Mouse (Mus musculus) gastrocnemius, adult 2 months (tissue): ENCODE data around the gene Adk. TPM values are rescaled to one million over a fixed set of nuclear protein-coding genes. Genes with fewer than 3 reads are reported as not detected.
"Not testable (repeated sequence)": the region's sequence is repeated elsewhere in the genome, so short reads cannot be mapped to it uniquely, and the experiment has no call there.

Experiments
- DNase-seq: peaks from one replicate; pipeline ENCODE4 v3.0.0; 2022
- H3K27ac ChIP-seq: fragments of 200-600 bp; 2 replicates; pipeline ENCODE4 v1.8.1; 2022; ENCODE audit warnings: mild to moderate bottlenecking
- H3K4me3 ChIP-seq: fragments of 200-600 bp; 2 replicates; pipeline ENCODE4 v1.8.1; 2022; ENCODE audit warnings: mild to moderate bottlenecking, moderate library complexity
- CTCF ChIP-seq: fragments of 200-600 bp; IDR thresholded peaks from 2 replicates; pipeline ENCODE4 v1.8.1; 2022; ENCODE audit warnings: antibody characterized with exemption, mild to moderate bottlenecking, moderate library complexity
- intact Hi-C: fragments of 180-260 bp; cut with DNase I; formaldehyde crosslinking; loops from one replicate; pipeline ENCODE4 v1.15.1; 2025
- total RNA-seq, 2 experiments: library from RNA; stranded (reverse); gene quantifications; 2 replicates each; pipeline ENCODE4 v1.2.3; 2021

Adk gene
- total RNA-seq, 2 experiments from 2014 or later = 77.1 to 152 TPM

DNA sequence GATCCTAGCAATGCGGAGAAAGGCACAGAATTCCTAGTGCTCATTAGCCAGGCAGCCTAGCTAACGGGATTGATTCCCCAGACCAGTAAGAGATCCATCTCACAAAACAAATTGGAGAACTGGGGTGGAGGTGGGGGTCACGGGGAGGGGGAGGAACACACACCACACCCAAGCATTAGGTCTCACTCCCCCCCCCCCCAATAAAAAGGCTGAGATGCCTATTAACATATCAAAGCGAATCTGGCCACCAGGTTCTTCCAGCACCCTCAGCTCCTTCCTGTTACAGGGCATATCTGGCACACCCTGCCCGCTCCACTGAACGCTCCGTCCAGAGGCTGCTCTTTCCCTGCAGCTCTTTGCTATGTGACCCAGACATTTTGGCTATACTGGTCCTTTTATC, 406.3 kb downstream of the Adk start:
- no peak overlapping the region for H3K4me3 ChIP-seq
- intact Hi-C loops = no loop called here
- no peak for DNase-seq
- no peak overlapping the region for H3K27ac ChIP-seq
- no peak for TF ChIP-seq CTCF

DNA sequence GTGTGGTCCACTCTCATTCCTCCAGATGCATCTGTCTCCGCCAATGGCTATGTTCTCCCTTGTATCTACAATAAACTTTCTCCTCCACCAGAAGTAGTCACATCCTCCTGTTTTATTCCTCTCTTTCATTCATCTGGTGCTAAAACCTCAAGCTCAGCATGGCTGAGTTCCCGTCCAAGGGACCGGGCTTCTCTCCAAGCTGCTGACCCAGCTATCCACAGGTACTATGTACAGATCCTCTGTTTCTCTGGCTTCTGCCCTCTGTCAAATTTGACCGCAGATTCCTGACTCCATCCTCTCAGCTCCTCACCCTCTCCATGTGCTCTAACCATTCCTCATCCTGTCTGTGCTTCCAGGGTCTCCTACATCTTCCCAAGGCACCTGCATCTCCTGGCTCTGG, 406.8 kb downstream of the Adk start:
- no peak for DNase-seq
- intact Hi-C loops = no loop called here
- H3K27ac ChIP-seq = no peak overlapping the region
- no peak for TF ChIP-seq CTCF
- no peak overlapping the region for H3K4me3 ChIP-seq

DNA sequence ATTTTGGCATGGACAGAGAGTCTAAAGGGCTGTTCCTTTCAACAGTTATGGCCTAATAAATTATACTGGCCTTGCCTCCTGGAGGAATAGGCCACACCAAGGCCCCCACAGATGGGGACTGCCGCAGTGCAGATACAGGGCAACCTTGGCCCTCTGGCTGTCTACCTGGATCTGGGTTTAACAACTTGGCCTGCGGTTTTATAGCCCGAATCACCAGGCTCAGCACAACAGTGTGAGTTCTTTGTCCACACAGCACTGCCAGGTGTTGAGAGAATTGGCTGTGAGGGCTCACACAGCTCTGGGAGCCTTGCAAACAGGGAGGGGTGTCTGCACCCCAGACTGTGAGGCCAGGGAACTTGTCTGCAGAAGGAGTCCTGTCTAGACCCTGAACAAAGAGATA, 410.0 kb downstream of the Adk start:
- no peak for TF ChIP-seq CTCF
- H3K4me3 ChIP-seq = no peak overlapping the region
- intact Hi-C loops = no loop called here
- no peak overlapping the region for H3K27ac ChIP-seq
- DNase-seq = no peak

DNA sequence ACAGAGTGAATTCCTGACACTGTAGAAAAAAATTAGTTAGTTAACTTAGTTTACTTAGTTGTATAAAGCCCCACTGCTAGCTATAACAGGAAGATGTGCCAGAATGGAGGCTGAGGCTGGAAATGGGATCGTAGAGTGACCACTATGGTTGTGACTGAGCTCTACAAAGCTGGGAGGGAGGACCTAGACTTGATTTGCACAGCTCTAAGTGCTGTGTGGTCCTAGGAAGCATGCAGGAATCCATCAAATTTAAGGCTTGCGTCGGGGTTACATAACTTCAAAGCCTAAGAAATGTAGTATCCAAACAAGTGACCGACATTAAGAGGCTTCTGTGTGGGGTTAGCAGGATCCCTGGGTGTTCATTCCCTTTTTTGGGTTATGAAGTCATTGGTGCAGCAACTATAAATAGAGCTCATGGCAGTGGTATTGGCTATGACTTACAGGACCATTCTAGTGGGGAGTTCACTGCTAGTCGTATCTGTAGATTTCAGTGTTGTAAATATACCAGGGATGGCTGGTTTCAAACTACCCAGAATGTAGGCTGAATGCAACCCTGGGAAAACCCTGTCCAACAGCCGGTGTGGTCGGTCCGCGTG, 410.8 kb downstream of the Adk start:
- H3K27ac ChIP-seq = peak overlapping the region; percentile 48; the same call in 1 of the 2 replicates
- no peak for DNase-seq

DNA sequence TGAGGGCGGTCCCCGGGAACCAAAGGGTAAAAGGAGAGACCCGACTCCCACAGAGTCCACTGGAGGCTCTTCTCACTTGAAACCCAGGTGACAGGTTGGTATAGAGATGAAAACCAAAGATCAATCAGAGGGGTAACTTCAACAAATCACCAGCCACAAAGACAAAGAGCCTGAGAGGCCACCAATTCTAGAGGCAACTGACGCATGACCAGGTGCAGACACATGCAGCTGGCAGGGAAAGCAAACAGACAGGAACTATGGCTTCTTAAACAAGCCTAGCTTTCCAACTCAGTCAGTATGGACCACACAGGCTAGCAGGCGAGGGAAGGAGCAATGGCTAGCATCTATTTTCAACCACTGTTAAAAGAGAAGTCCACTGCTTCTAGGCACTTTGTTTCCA, 418.0 kb downstream of the Adk start:
- Histone ChIP-seq H3K27ac (no peak overlapping the region), H3K4me3 (no peak overlapping the region)
- intact Hi-C loops = no loop called here
- DNase-seq = no peak
- TF ChIP-seq CTCF = no peak

More for the DNA sequence above, 410.8 kb downstream of the Adk start:
- no peak for TF ChIP-seq CTCF
- no peak overlapping the region for H3K4me3 ChIP-seq
- intact Hi-C loops = no loop called here

DNA sequence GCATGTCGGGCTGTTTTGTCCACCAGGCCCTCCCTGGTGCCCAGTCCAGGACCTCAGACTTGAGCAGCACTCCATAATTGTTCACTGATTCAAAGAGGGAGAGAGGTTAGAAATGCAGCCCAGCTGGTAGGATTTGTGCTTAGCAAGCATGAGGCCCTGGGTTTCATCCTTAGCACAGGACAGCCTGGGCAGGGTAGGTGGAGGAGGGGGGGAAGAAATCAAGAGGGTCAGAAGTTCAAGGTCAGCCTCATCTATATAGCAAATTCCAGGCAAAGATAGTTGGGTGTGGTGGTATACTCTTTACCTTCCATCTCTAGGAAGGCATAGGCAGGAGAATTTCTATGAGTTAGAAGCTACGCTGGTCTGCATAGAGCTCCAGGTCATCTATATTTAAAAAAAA, 419.6 kb downstream of the Adk start:
- no peak for TF ChIP-seq CTCF
- H3K4me3 ChIP-seq = no peak overlapping the region

DNA sequence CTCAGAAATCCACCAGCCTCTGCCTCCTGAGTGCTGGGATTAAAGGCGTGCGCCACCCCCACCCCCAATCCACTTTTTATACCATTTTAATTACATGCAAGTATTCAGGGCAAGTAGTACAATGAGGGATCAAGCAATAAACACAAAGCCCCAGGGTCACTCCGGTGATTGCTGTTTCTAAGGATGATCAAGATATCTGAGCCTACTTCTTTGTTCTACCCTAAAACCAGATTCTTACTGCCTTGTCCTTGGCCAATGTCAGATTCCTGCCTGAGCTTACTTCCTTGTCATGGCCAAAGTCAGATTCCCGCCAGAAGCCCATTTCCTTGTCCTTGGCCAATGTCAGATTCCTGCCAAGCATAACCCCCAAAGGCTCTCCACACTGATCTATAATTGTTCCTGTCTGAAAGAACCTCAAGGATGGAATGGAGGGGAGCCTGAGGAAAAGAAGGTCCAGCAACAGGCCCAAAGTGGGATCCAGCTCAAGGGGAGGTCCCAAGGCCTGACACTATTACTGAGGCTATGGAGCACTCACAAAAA, 422.3 kb downstream of the Adk start:
- H3K27ac ChIP-seq, intact Hi-C loops, H3K4me3 ChIP-seq, DNase-seq: not testable (repeated sequence)

More for the DNA sequence above, 419.6 kb downstream of the Adk start:
- H3K27ac ChIP-seq = no peak overlapping the region
- intact Hi-C loops = no loop called here
- DNase-seq = no peak

DNA sequence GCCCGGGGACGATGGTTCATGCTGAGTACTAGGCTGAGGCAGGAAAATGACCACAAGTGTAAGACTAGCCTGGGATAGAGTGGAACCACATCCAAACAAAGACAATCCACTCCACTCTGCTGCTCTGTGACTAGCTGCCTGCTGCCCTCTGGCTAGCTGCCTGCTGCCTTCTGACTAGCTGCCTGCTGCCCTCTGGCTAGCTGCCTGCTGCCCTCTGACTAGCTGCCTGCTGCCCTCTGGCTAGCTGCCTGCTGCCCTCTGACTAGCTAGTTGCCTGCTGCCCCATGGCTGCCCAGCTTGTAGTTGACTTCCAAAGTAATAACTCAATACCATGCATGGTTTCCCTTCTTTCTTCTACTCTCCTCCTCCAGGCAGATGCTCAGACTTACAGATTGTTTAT, 424.8 kb downstream of the Adk start:
- Histone ChIP-seq H3K27ac (no peak overlapping the region), H3K4me3 (no peak overlapping the region)
- peak; percentile 46 for DNase-seq
- TF ChIP-seq CTCF = no peak
- intact Hi-C loops = no loop called here

DNA sequence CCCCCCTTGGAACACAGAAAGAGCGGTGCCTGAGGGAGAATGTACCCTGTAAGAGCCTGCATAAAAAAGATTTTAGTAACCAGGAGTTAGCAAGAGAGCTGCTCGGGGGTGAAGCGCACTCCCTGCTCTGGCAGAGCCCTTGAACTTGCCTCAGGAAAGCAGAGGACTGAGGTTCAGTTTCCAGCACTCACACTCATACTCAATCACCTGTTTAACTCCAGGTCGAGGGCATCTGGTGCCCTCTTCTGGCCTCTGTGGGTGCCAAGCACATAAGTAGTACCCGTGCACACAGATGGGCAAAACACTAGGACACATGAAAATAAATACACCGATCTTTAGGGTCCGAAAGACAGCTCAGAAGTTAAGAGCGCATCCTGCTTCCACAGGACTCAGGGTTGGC, 427.2 kb downstream of the Adk start:
- DNase-seq = no peak
- intact Hi-C loops = no loop called here
- Histone ChIP-seq H3K27ac (no peak overlapping the region), H3K4me3 (no peak overlapping the region)
- TF ChIP-seq CTCF = no peak

DNA sequence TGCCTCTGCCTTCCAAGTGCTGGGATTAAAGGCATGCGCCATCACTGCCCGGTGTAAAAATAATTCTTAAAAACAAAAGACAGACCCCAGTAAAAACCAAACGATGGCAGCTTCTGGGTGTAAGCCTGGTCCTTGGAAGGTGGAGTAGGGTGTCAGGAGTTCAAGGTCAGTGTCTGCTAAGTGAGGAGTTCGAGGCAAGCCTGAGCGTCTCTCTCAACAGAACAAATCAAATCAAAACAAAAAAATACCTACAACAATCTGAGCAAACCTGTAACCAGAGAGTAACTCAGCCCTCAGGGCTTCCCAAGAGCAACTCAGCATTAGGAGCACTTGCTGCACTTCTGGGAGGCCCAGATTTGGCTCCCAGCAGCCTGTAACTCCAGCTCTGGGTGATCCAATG, 427.8 kb downstream of the Adk start:
- H3K27ac ChIP-seq = no peak overlapping the region
- TF ChIP-seq CTCF = no peak
- no peak for DNase-seq
- intact Hi-C loops = no loop called here
- H3K4me3 ChIP-seq = no peak overlapping the region

DNA sequence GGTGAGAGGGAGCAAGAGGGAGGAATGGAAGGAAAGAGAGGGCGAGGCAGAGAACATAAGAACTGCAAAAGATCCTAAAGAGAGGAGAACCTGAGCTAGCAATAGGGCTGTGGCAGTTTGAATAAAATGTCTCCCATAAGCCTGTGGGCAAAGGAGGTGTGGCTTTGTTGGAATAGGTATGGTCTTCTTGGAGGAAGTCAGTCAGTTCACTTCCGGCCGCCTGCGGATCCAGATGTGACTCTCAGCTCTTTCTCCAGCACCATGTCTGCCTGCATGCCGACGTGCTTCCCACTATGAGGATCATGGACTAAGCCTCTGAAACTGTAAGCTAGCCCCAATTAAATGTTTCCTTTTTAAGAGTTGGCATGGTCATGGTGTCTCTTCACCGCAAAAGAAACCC, 428.9 kb downstream of the Adk start, which contains the start of gene Kat6b:
TSS of gene Kat6b (plus strand) at position 204 of the 400 bp plus-strand sequence.
- intact Hi-C loops = no loop called here
- TF ChIP-seq CTCF = no peak
- Histone ChIP-seq H3K27ac (no peak within 1 kb of the TSS), H3K4me3 (no peak within 1 kb of the TSS)
- no peak for DNase-seq

DNA sequence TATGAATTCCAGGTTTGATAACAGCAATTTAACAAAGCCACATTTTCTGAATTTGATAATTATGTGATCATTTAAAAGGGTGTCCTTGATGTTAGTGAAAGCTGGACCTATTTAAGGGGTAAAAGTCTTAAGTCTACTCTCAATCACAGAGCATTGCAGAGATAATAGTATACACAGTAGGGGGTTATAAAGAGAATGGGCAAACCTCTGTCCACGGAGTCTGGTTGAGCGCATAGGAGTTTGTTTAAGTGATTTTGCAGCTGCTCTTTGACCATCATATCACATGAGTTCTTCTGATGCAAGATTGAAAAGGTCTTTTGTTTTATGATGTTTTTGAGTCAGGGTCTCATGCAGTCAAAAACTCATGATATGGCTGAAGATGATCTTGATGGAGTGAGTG, 431.8 kb downstream of the Adk start:
- intact Hi-C loops = no loop called here
- no peak for TF ChIP-seq CTCF
- Histone ChIP-seq H3K27ac (no peak overlapping the region), H3K4me3 (no peak overlapping the region)
- no peak for DNase-seq

DNA sequence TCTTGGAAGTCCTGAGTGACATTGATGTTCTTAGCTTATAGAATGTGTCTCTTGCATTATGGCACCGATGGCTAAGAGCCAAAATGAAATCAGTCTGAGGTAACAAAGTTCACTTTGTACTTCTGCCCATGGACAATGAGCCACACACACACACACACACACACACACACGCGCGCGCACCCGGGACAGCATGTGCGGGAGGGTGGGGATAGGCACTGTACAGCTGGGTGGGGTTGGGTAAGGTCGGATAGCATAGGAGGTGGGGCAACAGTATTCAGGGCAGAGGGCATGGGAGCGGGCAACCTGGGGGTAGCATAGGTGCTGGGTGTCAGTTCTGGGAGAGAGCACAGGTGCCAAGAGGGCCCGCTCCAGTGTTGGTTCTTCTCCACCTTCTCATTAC, 432.3 kb downstream of the Adk start:
- no peak overlapping the region for H3K4me3 ChIP-seq
- DNase-seq = no peak
- no peak for TF ChIP-seq CTCF
- intact Hi-C loops = no loop called here
- no peak overlapping the region for H3K27ac ChIP-seq

DNA sequence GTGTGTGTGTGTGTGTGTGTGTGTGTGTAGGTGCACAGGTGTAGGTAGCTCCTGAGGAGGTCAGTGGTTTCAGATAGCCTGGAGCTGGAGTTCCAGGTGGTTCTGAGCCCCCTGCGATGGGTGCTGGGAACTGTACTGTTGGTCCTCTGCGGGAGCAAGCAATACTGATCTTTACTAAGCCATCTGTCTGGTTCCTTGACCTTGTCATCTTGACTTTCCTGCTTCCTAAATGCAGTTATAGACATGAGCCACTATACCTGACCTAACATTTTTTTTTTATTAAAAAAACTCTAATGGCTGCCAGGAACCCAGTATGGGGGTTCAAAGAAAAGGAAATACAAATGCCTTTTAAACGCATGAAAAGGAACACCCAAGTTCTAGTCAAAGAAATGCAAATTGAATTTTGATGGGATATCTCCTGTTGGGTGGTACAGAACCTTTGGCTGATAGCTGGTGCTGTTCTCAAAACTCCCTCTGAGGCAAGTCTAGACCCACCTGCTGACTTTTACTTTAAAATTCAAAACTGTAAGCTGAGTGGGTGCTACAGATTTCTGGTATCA, 433.7 kb downstream of the Adk start:
- no peak overlapping the region for H3K4me3 ChIP-seq
- TF ChIP-seq CTCF = no peak
- intact Hi-C loops = no loop called here
- no peak for DNase-seq
- no peak overlapping the region for H3K27ac ChIP-seq

DNA sequence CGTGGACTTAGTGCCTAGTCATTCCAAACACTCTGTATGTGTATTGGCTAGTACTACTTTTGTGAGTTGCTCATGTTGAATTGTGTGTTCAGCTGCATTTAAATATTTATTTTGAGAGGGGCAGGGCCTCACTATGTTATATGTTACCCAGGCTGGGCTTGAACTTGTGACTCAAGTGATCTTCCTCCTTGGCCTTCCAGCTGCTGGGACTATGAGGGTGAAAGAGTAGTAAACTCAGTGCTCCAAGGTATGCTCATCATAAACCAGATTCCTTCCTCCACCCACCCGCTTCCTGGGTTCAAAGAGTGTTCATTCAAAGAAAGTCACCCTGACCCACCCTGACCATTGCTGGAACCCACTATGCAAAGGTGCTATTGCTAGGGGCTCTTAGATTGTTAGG, 434.8 kb downstream of the Adk start:
- intact Hi-C loops, H3K4me3 ChIP-seq, H3K27ac ChIP-seq, DNase-seq: not testable (repeated sequence)

DNA sequence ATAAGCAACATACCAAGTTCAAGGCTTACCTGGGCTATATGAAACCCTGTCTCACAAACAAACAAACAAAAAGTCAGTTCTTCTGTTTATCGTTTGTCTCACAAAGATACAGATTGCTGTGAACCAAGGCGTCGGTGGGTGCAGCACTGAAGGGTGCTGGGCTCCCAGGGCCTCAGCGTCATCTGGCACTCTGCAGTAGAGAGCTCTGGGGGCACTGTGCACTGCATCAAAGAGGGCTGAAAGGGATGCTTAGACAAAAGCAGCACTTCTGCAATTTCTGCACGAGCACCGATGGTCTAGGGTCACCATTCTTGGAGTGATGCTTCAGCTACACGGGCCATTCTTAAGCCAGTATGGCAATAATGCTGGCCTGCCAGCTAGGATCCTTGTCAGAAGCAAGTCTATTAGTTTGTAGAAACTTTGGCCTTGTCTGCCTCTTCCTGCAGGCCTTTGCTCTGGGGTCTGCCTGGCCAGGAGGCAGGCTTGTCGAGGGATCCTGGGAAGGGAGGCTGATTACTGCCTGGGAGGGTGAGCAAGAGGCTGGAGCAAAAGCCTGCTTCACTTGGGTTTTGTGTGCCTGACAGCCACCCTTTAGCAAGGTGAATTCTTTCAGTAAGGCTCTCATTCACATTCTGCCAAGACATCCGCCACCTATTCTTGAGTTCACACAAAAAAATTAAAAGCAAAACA, 436.2 kb downstream of the Adk start:
- intact Hi-C loops, H3K27ac ChIP-seq, H3K4me3 ChIP-seq, DNase-seq: not testable (repeated sequence)
